Mouse (Mus musculus) hindbrain, embryonic 13.5 days (tissue): ENCODE results near the gene Creb5. TPM values are rescaled to one million over a fixed set of nuclear protein-coding genes. Genes with fewer than 3 reads are reported as not detected.

ENCODE experiments used
- ATAC-seq: fragments of 200-750 bp; cut with Nextera tagmentation; 2 replicates; pipeline ENCODE4 v1.8.0; 2017; ENCODE audit warnings: moderate TSS enrichment; ENCODE audit not compliant: low FRiP score
- H3K27ac ChIP-seq: fragments of 300-500 bp; sonication (generic); 2 replicates; pipeline ENCODE4 v1.5.1; 2015; ENCODE audit warnings: inconsistent platforms, mild to moderate bottlenecking, moderate library complexity
- H3K27me3 ChIP-seq: fragments of 300-500 bp; sonication (generic); 2 replicates; pipeline ENCODE4 v1.6.1; 2015; ENCODE audit warnings: mild to moderate bottlenecking, inconsistent platforms
- H3K36me3 ChIP-seq: fragments of 300-500 bp; sonication (generic); 2 replicates; pipeline ENCODE4 v1.6.1; 2015; ENCODE audit warnings: mild to moderate bottlenecking, inconsistent platforms
- H3K4me1 ChIP-seq: fragments of 300-500 bp; sonication (generic); replicated peaks from 2 replicates; pipeline ENCODE4 v1.6.1; 2015; ENCODE audit warnings: inconsistent platforms
- H3K4me2 ChIP-seq: fragments of 300-500 bp; sonication (generic); 2 replicates; pipeline ENCODE4 v1.6.1; 2015; ENCODE audit warnings: inconsistent platforms, mild to moderate bottlenecking, moderate library complexity
- H3K4me3 ChIP-seq: fragments of 300-500 bp; sonication (generic); 2 replicates; pipeline ENCODE4 v1.5.1; 2015; ENCODE audit warnings: mild to moderate bottlenecking, inconsistent platforms
- H3K9ac ChIP-seq: fragments of 300-500 bp; sonication (generic); 2 replicates; pipeline ENCODE4 v1.6.1; 2015; ENCODE audit warnings: mild to moderate bottlenecking, inconsistent platforms
- H3K9me3 ChIP-seq: fragments of 300-500 bp; sonication (generic); 2 replicates; pipeline ENCODE4 v1.6.1; 2016; ENCODE audit warnings: inconsistent platforms
- WGBS: fragments of 180-500 bp; shearing (Covaris S2); methylation state at CpG from one replicate; pipeline ENCODE4 v1.1.7; 2015; 5-methylcytosine and 5-hydroxymethylcytosine counted together
- polyA plus RNA-seq: library from polyadenylated mRNA; unstranded; fragments of >200 nt; fragmentation: Nextera tagmentation; extraction: Ambion mirVana; gene quantifications from 2 replicates; pipeline ENCODE4 v1.2.1, GENCODE M21; 2015

Creb5 gene
- polyA plus RNA-seq, 1 experiment from 2014 or later = 4.1 TPM

- H3K4me2 ChIP-seq = no peak overlapping the region
- no peaks in the 10 kb centered on the region for H3K9me3 ChIP-seq
- 60% methylated on average over 7 of the region's 7 CpGs for WGBS
- no peak overlapping the region for H3K27ac ChIP-seq
- no peak overlapping the region for H3K4me3 ChIP-seq
- H3K36me3 ChIP-seq = no peaks in the 10 kb centered on the region
- no peaks in the 10 kb centered on the region for H3K4me1 ChIP-seq
- no peak for ATAC-seq
- H3K9ac ChIP-seq = no peak overlapping the region
- no peaks in the 10 kb centered on the region for H3K27me3 ChIP-seq
These were observed 401.9 kb downstream of the Creb5 start for GRCm38 (mm10) chr6:53688762-53689477.

GRCm38 (mm10) chr6:53691006-53691405 is 403.9 kb downstream of the Creb5 start:
- no peak overlapping the region for H3K4me3 ChIP-seq
- H3K36me3 ChIP-seq = no peaks in the 10 kb centered on the region
- no peaks in the 10 kb centered on the region for H3K4me1 ChIP-seq
- H3K9ac ChIP-seq = no peak overlapping the region
- H3K4me2 ChIP-seq = no peak overlapping the region
- no peaks in the 10 kb centered on the region for H3K9me3 ChIP-seq
- no peaks in the 10 kb centered on the region for H3K27me3 ChIP-seq
- no peak overlapping the region for H3K27ac ChIP-seq
- 100% methylated on average over 1 of the region's 1 CpGs for WGBS
- no peak for ATAC-seq

- H3K27ac ChIP-seq = no peak overlapping the region
- no peaks in the 10 kb centered on the region for H3K36me3 ChIP-seq
- H3K4me1 ChIP-seq = peaks cover 23% of the 10 kb centered on the region
- H3K27me3 ChIP-seq = no peaks in the 10 kb centered on the region
- no peak for ATAC-seq
- no peak overlapping the region for H3K9ac ChIP-seq
- WGBS = 73% methylated on average over 9 of the region's 9 CpGs
- no peak overlapping the region for H3K4me2 ChIP-seq
- no peak overlapping the region for H3K4me3 ChIP-seq
- H3K9me3 ChIP-seq = no peaks in the 10 kb centered on the region
These were observed 408.1 kb downstream of the Creb5 start for GRCm38 (mm10) chr6:53695216-53695615.

GRCm38 (mm10) chr6:53696471-53696870 is 409.4 kb downstream of the Creb5 start:
- Histone ChIP-seq H3K4me2 (no peak overlapping the region), H3K4me1 (peaks cover 23% of the 10 kb centered on the region), H3K9me3 (no peaks in the 10 kb centered on the region), H3K9ac (no peak overlapping the region), H3K4me3 (no peak overlapping the region), H3K36me3 (no peaks in the 10 kb centered on the region), H3K27ac (no peak overlapping the region), H3K27me3 (no peaks in the 10 kb centered on the region)
- WGBS = 35% methylated on average over 6 of the region's 6 CpGs
- ATAC-seq = no peak

- Histone ChIP-seq H3K4me3 (no peak overlapping the region), H3K4me1 (peaks cover 23% of the 10 kb centered on the region), H3K9ac (no peak overlapping the region), H3K36me3 (no peaks in the 10 kb centered on the region), H3K9me3 (no peaks in the 10 kb centered on the region), H3K27ac (no peak overlapping the region), H3K27me3 (no peaks in the 10 kb centered on the region), H3K4me2 (no peak overlapping the region)
- no peak for ATAC-seq
- 76% methylated on average over 6 of the region's 6 CpGs for WGBS
These were observed 409.9 kb downstream of the Creb5 start for GRCm38 (mm10) chr6:53696921-53697320.

GRCm38 (mm10) chr6:53698128-53698749 is 411.2 kb downstream of the Creb5 start:
- no peak for ATAC-seq
- WGBS = 6% methylated on average over 15 of the region's 15 CpGs
- Histone ChIP-seq H3K4me2 (peak overlapping the region; percentile 44), H3K4me3 (peak overlapping the region; percentile 15; the same call in 1 of the 2 replicates), H3K4me1 (peaks cover 23% of the 10 kb centered on the region), H3K27me3 (no peaks in the 10 kb centered on the region), H3K27ac (no peak overlapping the region), H3K9ac (no peak overlapping the region), H3K36me3 (no peaks in the 10 kb centered on the region), H3K9me3 (no peaks in the 10 kb centered on the region)

GRCm38 (mm10) chr6:53704440-53704839 is 417.4 kb downstream of the Creb5 start:
- Histone ChIP-seq H3K4me1 (no peaks in the 10 kb centered on the region), H3K4me3 (no peak overlapping the region), H3K27me3 (no peaks in the 10 kb centered on the region), H3K9me3 (no peaks in the 10 kb centered on the region), H3K36me3 (no peaks in the 10 kb centered on the region), H3K27ac (no peak overlapping the region), H3K9ac (no peak overlapping the region), H3K4me2 (no peak overlapping the region)
- WGBS = 69% methylated on average over 2 of the region's 2 CpGs
- no peak for ATAC-seq

GRCm38 (mm10) chr6:53706604-53707330 is 419.7 kb downstream of the Creb5 start:
- Histone ChIP-seq H3K9me3 (no peaks in the 10 kb centered on the region), H3K9ac (no peak overlapping the region), H3K4me3 (no peak overlapping the region), H3K27me3 (no peaks in the 10 kb centered on the region), H3K36me3 (no peaks in the 10 kb centered on the region), H3K4me2 (no peak overlapping the region), H3K4me1 (no peaks in the 10 kb centered on the region), H3K27ac (no peak overlapping the region)
- ATAC-seq = no peak
- 90% methylated on average over 10 of the region's 10 CpGs for WGBS

GRCm38 (mm10) chr6:53707795-53708194 is 420.7 kb downstream of the Creb5 start:
- no peak for ATAC-seq
- Histone ChIP-seq H3K4me1 (no peaks in the 10 kb centered on the region), H3K9ac (no peak overlapping the region), H3K27me3 (no peaks in the 10 kb centered on the region), H3K4me2 (no peak overlapping the region), H3K4me3 (no peak overlapping the region), H3K36me3 (no peaks in the 10 kb centered on the region), H3K27ac (no peak overlapping the region), H3K9me3 (no peaks in the 10 kb centered on the region)
- 70% methylated on average over 5 of the region's 5 CpGs for WGBS

- no peak overlapping the region for H3K4me3 ChIP-seq
- no peak for ATAC-seq
- H3K4me2 ChIP-seq = no peak overlapping the region
- no peaks in the 10 kb centered on the region for H3K9me3 ChIP-seq
- no peak overlapping the region for H3K27ac ChIP-seq
- H3K4me1 ChIP-seq = no peaks in the 10 kb centered on the region
- no peak overlapping the region for H3K9ac ChIP-seq
- H3K36me3 ChIP-seq = no peaks in the 10 kb centered on the region
- 91% methylated on average over 14 of the region's 14 CpGs for WGBS
- H3K27me3 ChIP-seq = no peaks in the 10 kb centered on the region
These were observed 422.8 kb downstream of the Creb5 start for GRCm38 (mm10) chr6:53709694-53710442.

- no peak overlapping the region for H3K27ac ChIP-seq
- H3K27me3 ChIP-seq = no peaks in the 10 kb centered on the region
- no peaks in the 10 kb centered on the region for H3K9me3 ChIP-seq
- no peak overlapping the region for H3K4me3 ChIP-seq
- H3K4me1 ChIP-seq = no peaks in the 10 kb centered on the region
- 82% methylated on average over 5 of the region's 5 CpGs for WGBS
- H3K4me2 ChIP-seq = no peak overlapping the region
- no peaks in the 10 kb centered on the region for H3K36me3 ChIP-seq
- no peak for ATAC-seq
- H3K9ac ChIP-seq = no peak overlapping the region
These were observed 423.5 kb downstream of the Creb5 start for GRCm38 (mm10) chr6:53710560-53710959.

- Histone ChIP-seq H3K27ac (no peak overlapping the region), H3K36me3 (no peaks in the 10 kb centered on the region), H3K9me3 (no peaks in the 10 kb centered on the region), H3K27me3 (no peaks in the 10 kb centered on the region), H3K9ac (no peak overlapping the region), H3K4me2 (no peak overlapping the region), H3K4me1 (no peaks in the 10 kb centered on the region), H3K4me3 (no peak overlapping the region)
- 77% methylated on average over 9 of the region's 9 CpGs for WGBS
- ATAC-seq = no peak
These were observed 426.1 kb downstream of the Creb5 start for GRCm38 (mm10) chr6:53713152-53713551.
